Mouse (Mus musculus) limb, embryonic 10.5 days (tissue): ENCODE results near the gene Angptl4. TPM values are rescaled to one million over a fixed set of nuclear protein-coding genes. Genes with fewer than 3 reads are reported as not detected.

Experiments used
- DNase-seq: peaks from one replicate; pipeline ENCODE4 v3.0.0-alpha.2; 2017; ENCODE audit warnings: low spot score
- H3K27ac ChIP-seq: fragments of 300-500 bp; sonication (generic); 2 replicates; pipeline ENCODE4 v1.5.1; 2016; ENCODE audit warnings: mild to moderate bottlenecking
- H3K27me3 ChIP-seq: fragments of 300-500 bp; sonication (generic); 2 replicates; pipeline ENCODE4 v1.6.1; 2016; ENCODE audit warnings: low read depth, mild to moderate bottlenecking; ENCODE audit not compliant: poor library complexity, severe bottlenecking
- H3K36me3 ChIP-seq: fragments of 300-500 bp; sonication (generic); 2 replicates; pipeline ENCODE4 v1.6.1; 2016; ENCODE audit warnings: mild to moderate bottlenecking, moderate library complexity
- H3K4me1 ChIP-seq: fragments of 300-500 bp; sonication (generic); 2 replicates; pipeline ENCODE4 v1.6.1; 2016
- H3K4me3 ChIP-seq: fragments of 300-500 bp; sonication (generic); 2 replicates; pipeline ENCODE4 v1.5.1; 2016; ENCODE audit warnings: mild to moderate bottlenecking, moderate library complexity
- H3K9me3 ChIP-seq: fragments of 300-500 bp; sonication (generic); replicated peaks from 2 replicates; pipeline ENCODE4 v1.6.1; 2016; ENCODE audit warnings: mild to moderate bottlenecking
- WGBS: fragments of 180-500 bp; shearing (Covaris S2); methylation state at CpG from one replicate; pipeline ENCODE4 v1.1.7; 2016; 5-methylcytosine and 5-hydroxymethylcytosine counted together
- polyA plus RNA-seq: library from polyadenylated mRNA; unstranded; fragments of >200 nt; fragmentation: Nextera tagmentation; extraction: Ambion mirVana; gene quantifications from 2 replicates; pipeline ENCODE4 v1.2.1, GENCODE M21; 2016

Angptl4 gene
- polyA plus RNA-seq, 1 experiment from 2014 or later, result 38.9 TPM

GRCm38 (mm10) chr17:33766389-33766788 lies 15.2 kb downstream of the Angptl4 start:
- Histone ChIP-seq H3K36me3 (no peaks in the 10 kb centered on the region), H3K9me3 (no peaks in the 10 kb centered on the region), H3K4me3 (no peak overlapping the region), H3K4me1 (no peaks in the 10 kb centered on the region), H3K27me3 (no peaks in the 10 kb centered on the region), H3K27ac (no peak overlapping the region)
- no peak for DNase-seq
- 85% methylated on average over 3 of the region's 3 CpGs for WGBS

GRCm38 (mm10) chr17:33760255-33761165 lies 21.1 kb downstream of the Angptl4 start, which contains the start of gene Rab11b:
Gene Rab11b, minus strand, starts transcription at chr17:33760530.
- Histone ChIP-seq H3K27me3 (no peaks in the 10 kb centered on the region), H3K36me3 (peaks cover 30% of the 10 kb centered on the region), H3K9me3 (no peaks in the 10 kb centered on the region), H3K27ac (peak within 1 kb of the TSS; percentile 100), H3K4me3 (peak within 1 kb of the TSS; percentile 91), H3K4me1 (peaks cover 38% of the 10 kb centered on the region)
- DNase-seq, result peak; percentile 95
- 3% methylated on average over 35 of the region's 35 CpGs for WGBS

- peak; percentile 97 for DNase-seq
- peaks cover 42% of the 10 kb centered on the region for H3K4me1 ChIP-seq
- WGBS, result under 1% methylated on average over 38 of the region's 38 CpGs
- H3K36me3 ChIP-seq, result peaks cover 34% of the 10 kb centered on the region
- H3K27me3 ChIP-seq, result no peaks in the 10 kb centered on the region
- H3K4me3 ChIP-seq, result peak overlapping the region; percentile 91
- H3K27ac ChIP-seq, result peak overlapping the region; percentile 100
- no peaks in the 10 kb centered on the region for H3K9me3 ChIP-seq
Observed at GRCm38 (mm10) chr17:33759767-33760254, 21.8 kb downstream of the Angptl4 start.

- H3K36me3 ChIP-seq, result peaks cover 48% of the 10 kb centered on the region
- H3K27me3 ChIP-seq, result no peaks in the 10 kb centered on the region
- WGBS, result 66% methylated on average over 4 of the region's 4 CpGs
- DNase-seq, result no peak
- no peak overlapping the region for H3K4me3 ChIP-seq
- H3K9me3 ChIP-seq, result no peaks in the 10 kb centered on the region
- peaks cover 42% of the 10 kb centered on the region for H3K4me1 ChIP-seq
- H3K27ac ChIP-seq, result no peak overlapping the region
Observed at GRCm38 (mm10) chr17:33757231-33757630, 24.4 kb downstream of the Angptl4 start.

- WGBS, result 93% methylated on average over 3 of the region's 3 CpGs
- no peak for DNase-seq
- H3K36me3 ChIP-seq, result peaks cover 57% of the 10 kb centered on the region
- no peak overlapping the region for H3K27ac ChIP-seq
- H3K4me3 ChIP-seq, result no peak overlapping the region
- H3K9me3 ChIP-seq, result no peaks in the 10 kb centered on the region
- peaks cover 42% of the 10 kb centered on the region for H3K4me1 ChIP-seq
- no peaks in the 10 kb centered on the region for H3K27me3 ChIP-seq
Observed at GRCm38 (mm10) chr17:33756108-33756790, 25.4 kb downstream of the Angptl4 start.

GRCm38 (mm10) chr17:33755418-33756107 lies 26.1 kb downstream of the Angptl4 start:
- Histone ChIP-seq H3K4me1 (peaks cover 42% of the 10 kb centered on the region), H3K27ac (no peak overlapping the region), H3K9me3 (no peaks in the 10 kb centered on the region), H3K36me3 (peaks cover 63% of the 10 kb centered on the region), H3K4me3 (no peak overlapping the region), H3K27me3 (no peaks in the 10 kb centered on the region)
- WGBS, result 88% methylated on average over 10 of the region's 10 CpGs
- no peak for DNase-seq

GRCm38 (mm10) chr17:33754656-33755055 lies 27.0 kb downstream of the Angptl4 start:
- no peak for DNase-seq
- Histone ChIP-seq H3K36me3 (peaks cover 72% of the 10 kb centered on the region), H3K27ac (no peak overlapping the region), H3K4me3 (no peak overlapping the region), H3K27me3 (no peaks in the 10 kb centered on the region), H3K9me3 (no peaks in the 10 kb centered on the region), H3K4me1 (peaks cover 40% of the 10 kb centered on the region)
- WGBS, result 67% methylated on average over 1 of the region's 1 CpGs

GRCm38 (mm10) chr17:33752297-33752696 lies 29.3 kb downstream of the Angptl4 start:
- Histone ChIP-seq H3K4me1 (peaks cover 20% of the 10 kb centered on the region), H3K9me3 (no peaks in the 10 kb centered on the region), H3K36me3 (peaks cover 84% of the 10 kb centered on the region), H3K27ac (no peak overlapping the region), H3K27me3 (no peaks in the 10 kb centered on the region), H3K4me3 (no peak overlapping the region)
- DNase-seq, result no peak
- 95% methylated on average over 2 of the region's 2 CpGs for WGBS

- Histone ChIP-seq H3K27ac (no peak overlapping the region), H3K4me1 (peaks cover 10% of the 10 kb centered on the region), H3K4me3 (no peak overlapping the region), H3K27me3 (no peaks in the 10 kb centered on the region), H3K36me3 (peaks cover 81% of the 10 kb centered on the region), H3K9me3 (no peaks in the 10 kb centered on the region)
- DNase-seq, result no peak
Observed at GRCm38 (mm10) chr17:33751181-33751580, 30.4 kb downstream of the Angptl4 start.

GRCm38 (mm10) chr17:33749451-33749850 lies 32.2 kb downstream of the Angptl4 start:
- Histone ChIP-seq H3K4me3 (no peak overlapping the region), H3K27ac (no peak overlapping the region), H3K27me3 (no peaks in the 10 kb centered on the region), H3K4me1 (no peaks in the 10 kb centered on the region), H3K36me3 (peaks cover 86% of the 10 kb centered on the region), H3K9me3 (no peaks in the 10 kb centered on the region)
- DNase-seq, result no peak
- WGBS, result 94% methylated on average over 5 of the region's 5 CpGs

- no peak for DNase-seq
- Histone ChIP-seq H3K36me3 (peaks cover 61% of the 10 kb centered on the region), H3K9me3 (no peaks in the 10 kb centered on the region), H3K4me3 (no peak overlapping the region), H3K4me1 (peaks cover 5% of the 10 kb centered on the region; the same call in 1 of the 2 replicates), H3K27ac (no peak overlapping the region), H3K27me3 (no peaks in the 10 kb centered on the region)
- WGBS, result 86% methylated on average over 2 of the region's 2 CpGs
Observed at GRCm38 (mm10) chr17:33746011-33746410, 35.6 kb downstream of the Angptl4 start.

GRCm38 (mm10) chr17:33744686-33745384 lies 36.8 kb downstream of the Angptl4 start:
- WGBS, result 93% methylated on average over 5 of the region's 5 CpGs
- no peaks in the 10 kb centered on the region for H3K9me3 ChIP-seq
- H3K4me1 ChIP-seq, result peaks cover 5% of the 10 kb centered on the region; the same call in 1 of the 2 replicates
- peaks cover 50% of the 10 kb centered on the region for H3K36me3 ChIP-seq
- H3K27ac ChIP-seq, result no peak overlapping the region
- no peak for DNase-seq
- no peak overlapping the region for H3K4me3 ChIP-seq
- no peaks in the 10 kb centered on the region for H3K27me3 ChIP-seq
